Mouse (Mus musculus) lung, adult 2 months (tissue): Measurements from ENCODE around the gene Mthfs. TPM values are rescaled to one million over a fixed set of nuclear protein-coding genes. Genes with fewer than 3 reads are reported as not detected.

Experiments used
- DNase-seq: peaks from one replicate; pipeline ENCODE4 v3.0.0; 2022
- H3K4me1 ChIP-seq: fragments of 200-500 bp; 2 replicates; pipeline ENCODE4 v1.6.1; 2011; ENCODE audit warnings: low read length; ENCODE audit not compliant: control insufficient read depth, insufficient read depth
- H3K4me3 ChIP-seq: fragments of 200-500 bp; replicated peaks from 2 replicates; pipeline ENCODE3; 2011; ENCODE audit warnings: low read depth, mild to moderate bottlenecking, control low read depth, low read length; ENCODE audit errors: extremely low read depth
- CTCF ChIP-seq: fragments of 200-500 bp; IDR thresholded peaks from 2 replicates; pipeline ENCODE4 v1.5.1; 2011; ENCODE audit warnings: mild to moderate bottlenecking, low read length, control low read depth; ENCODE audit not compliant: insufficient read depth
- POLR2A ChIP-seq: fragments of 200-500 bp; IDR thresholded peaks from 2 replicates; pipeline ENCODE4 v1.6.1; 2011; ENCODE audit warnings: low read depth, mild to moderate bottlenecking, control low read depth, low read length, borderline replicate concordance; ENCODE audit errors: extremely low read depth
- WGBS: fragments of 180-500 bp; shearing (Covaris S2); methylation state at CpG from one replicate; pipeline ENCODE4 v1.1.7; 2018; 5-methylcytosine and 5-hydroxymethylcytosine counted together
- polyA plus RNA-seq: library from polyadenylated mRNA; depleted of rRNA; stranded (reverse); fragments of >200 nt; gene quantifications from 2 replicates; pipeline ENCODE4 v1.2.3, GENCODE M21; 2012; rRNA removed

Gene Mthfs
- polyA plus RNA-seq, 1 experiment: 10.6 TPM

DNA sequence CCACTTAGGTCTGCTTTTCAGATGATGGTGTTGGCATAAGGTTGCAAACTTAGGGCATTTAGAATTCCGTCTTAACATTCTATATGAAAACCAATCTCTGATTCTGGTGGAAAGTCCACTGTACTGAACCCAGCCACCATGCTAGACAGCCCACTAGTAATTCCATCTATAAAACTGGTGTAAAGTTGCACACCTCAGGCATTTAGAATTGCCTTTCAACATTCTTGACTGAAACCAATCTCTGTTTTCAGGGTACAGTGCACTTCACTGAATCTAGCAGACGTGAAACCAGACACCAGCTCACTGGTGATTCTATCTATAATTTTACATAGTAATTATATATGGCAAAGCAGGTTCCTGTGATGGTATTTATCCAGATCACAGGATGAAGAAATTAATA lies 95.2 kb downstream of the Mthfs start:
- H3K4me1 ChIP-seq: no peaks in the 10 kb centered on the region
- no peak overlapping the region for H3K4me3 ChIP-seq
- WGBS: 81% methylated on average over 2 of the region's 2 CpGs
- DNase-seq: no peak
- no peak for TF ChIP-seq CTCF
- no peak for TF ChIP-seq POLR2A

DNA sequence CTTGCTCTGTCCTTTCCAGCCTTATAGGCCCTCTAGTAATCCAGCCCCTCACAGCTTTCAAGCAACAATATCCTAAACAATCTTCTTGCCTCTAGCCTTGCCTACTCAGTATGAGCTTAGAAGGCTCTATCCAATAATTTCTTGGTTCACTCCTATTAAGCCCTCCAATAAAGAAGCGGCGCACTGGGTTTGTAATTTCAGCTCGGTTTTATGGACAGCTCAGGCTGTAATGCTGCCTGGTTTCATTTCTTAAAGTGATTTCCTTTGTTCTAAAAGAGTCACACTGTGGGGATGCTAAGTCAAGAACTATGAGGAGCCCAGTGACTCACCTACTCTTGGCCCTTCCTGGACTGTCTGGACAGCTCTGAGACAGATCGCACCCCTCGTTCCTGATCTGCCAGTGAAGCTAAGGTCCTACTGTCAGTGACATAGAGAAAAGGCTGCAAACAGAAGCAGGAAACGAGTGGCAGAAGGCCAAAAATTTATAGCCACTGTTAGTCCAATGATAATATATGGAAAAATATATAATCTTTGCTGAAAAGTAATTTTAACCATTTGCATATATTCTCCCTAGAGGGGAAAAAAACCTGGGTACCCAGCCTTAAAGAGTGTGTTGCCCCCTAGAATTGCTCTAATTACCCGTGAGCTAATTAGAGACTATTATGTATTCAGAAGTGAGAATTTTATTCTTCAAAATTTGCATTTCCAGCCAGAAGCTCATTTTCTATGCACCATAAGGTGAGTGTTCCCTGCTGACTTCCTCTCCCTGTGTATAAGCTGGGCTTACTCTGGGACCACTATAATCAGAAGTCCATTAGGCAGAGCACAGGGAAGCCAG lies 98.1 kb downstream of the Mthfs start:
- no peak for DNase-seq
- Histone ChIP-seq H3K4me1 (no peaks in the 10 kb centered on the region), H3K4me3 (no peak overlapping the region)
- no peak for TF ChIP-seq CTCF
- no peak for TF ChIP-seq POLR2A
- WGBS: 75% methylated on average over 7 of the region's 7 CpGs

DNA sequence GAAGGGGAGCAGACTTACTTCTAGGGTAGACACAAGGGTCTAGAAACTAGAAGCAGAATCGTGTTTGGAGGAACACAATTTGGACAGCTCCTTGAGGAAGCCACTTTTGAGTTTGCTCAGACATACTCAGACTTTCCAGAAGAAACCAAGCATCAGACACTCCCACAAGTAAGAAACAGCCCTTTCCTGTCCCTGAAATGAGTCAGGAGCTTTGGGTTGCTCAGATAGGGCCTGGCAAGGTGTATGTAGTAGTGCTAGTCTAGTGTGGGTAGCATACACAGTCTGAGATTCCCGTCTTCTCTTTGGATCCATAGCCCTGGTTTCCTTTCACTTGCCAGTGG lies 98.7 kb downstream of the Mthfs start:
- no peak for DNase-seq
- no peak overlapping the region for H3K4me3 ChIP-seq
- H3K4me1 ChIP-seq: no peaks in the 10 kb centered on the region
- 76% methylated on average over 2 of the region's 2 CpGs for WGBS
- TF ChIP-seq CTCF (no peak), POLR2A (no peak)

DNA sequence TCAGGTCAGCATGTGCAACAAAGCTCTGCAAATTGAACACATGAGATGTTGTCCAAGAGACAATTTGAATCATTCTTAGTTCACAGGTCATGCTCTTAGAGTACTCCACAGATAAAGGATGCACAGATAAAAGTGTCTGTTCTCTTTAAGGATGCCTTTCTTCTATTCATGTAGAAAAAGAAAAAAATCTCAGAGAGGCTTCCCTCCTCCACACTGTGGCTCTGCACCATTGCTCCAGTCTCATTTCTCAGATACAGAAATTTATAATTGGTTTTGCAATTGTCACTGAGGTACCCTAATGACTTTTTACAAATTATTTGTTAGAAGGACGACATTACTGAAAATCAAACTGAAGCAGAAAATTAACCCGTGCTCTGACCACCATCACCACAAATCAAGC lies 101.2 kb downstream of the Mthfs start:
- Histone ChIP-seq H3K4me1 (no peaks in the 10 kb centered on the region), H3K4me3 (no peak overlapping the region)
- DNase-seq: no peak
- 77% methylated on average over 2 of the region's 2 CpGs for WGBS
- TF ChIP-seq CTCF: no peak
- no peak for TF ChIP-seq POLR2A

DNA sequence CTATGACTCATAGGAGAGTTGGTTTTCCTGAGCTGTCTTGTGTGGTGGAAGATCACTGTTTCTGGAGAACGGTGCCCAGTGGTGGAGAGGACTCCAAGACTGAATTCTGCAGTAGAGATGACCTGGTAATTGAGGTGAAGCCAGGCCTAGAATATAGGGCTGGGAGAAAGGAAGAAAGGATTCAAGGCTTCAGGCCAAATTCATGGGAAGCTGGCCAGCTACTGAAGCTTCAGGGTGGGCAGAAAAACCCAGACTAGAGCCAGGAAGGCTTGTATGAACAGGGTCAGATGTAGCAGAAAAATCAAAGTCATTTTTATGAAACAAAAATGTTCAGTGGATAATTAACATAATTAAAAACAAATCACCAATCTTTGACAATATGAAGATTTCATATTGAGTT lies 163.3 kb downstream of the Mthfs start:
- Histone ChIP-seq H3K4me1 (no peaks in the 10 kb centered on the region), H3K4me3 (no peak overlapping the region)
- DNase-seq: no peak
- TF ChIP-seq CTCF (no peak), POLR2A (no peak)
- WGBS: 66% methylated on average over 1 of the region's 1 CpGs

DNA sequence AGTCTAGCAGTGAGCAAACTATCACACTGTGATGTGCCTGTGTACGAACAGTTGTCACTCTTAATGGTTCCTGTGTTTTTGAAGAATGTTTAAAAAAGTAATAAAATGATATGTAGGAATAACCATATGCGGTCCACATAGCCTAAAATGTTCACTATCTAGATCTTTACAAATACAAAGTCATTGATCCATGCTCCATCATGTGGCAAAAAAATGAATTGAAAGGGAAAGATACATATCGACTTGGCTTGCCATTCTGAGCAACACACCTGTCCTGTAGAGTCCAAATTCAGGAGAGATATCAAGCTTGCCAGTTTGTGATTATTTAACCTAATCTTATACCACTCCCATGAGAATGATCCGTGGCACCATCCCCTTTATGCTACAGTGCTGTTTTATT lies 164.2 kb downstream of the Mthfs start:
- H3K4me1 ChIP-seq: no peaks in the 10 kb centered on the region
- WGBS: 80% methylated on average over 4 of the region's 4 CpGs
- no peak for TF ChIP-seq POLR2A
- TF ChIP-seq CTCF: no peak
- no peak for DNase-seq
- H3K4me3 ChIP-seq: no peak overlapping the region

DNA sequence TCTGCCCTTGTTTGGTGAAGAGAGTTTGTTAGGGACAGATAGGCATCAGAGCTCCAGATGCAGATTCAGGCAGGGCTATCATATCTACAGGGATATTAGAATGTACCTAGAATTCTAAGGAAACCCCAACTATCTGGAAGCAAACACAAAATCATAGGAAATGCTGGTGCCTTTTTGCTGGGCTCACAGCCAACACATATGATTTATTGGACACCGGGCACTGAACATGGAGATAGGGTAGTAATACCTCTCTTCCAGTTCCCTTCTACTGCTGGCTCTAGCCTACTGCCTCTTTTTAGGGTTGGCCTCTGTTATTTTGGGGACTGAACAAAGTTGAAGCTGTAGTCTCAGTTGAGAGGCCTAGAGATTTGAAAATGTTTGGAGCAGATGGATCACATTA lies 192.6 kb downstream of the Mthfs start:
- TF ChIP-seq CTCF: no peak
- no peak for TF ChIP-seq POLR2A
- Histone ChIP-seq H3K4me1 (no peaks in the 10 kb centered on the region), H3K4me3 (no peak overlapping the region)
- DNase-seq: no peak
- 79% methylated on average over 1 of the region's 1 CpGs for WGBS

Other genes starting within 250 kb of the Mthfs start
- not detected in 2 replicates for gene Trim43b, start 117.8 kb upstream of the Mthfs start, polyA plus RNA-seq
- gene Bcl2a1b, start 11.5 kb upstream of the Mthfs start, polyA plus RNA-seq: 4.9 and 6.1 TPM in 2 replicates
- not detected in 2 replicates for gene Gm29094, start 11.3 kb upstream of the Mthfs start, polyA plus RNA-seq